Mouse (Mus musculus) lung, postnatal 25 days (tissue): ENCODE results near the gene Abcc6.
"Not testable (repeated sequence)": the region's sequence is repeated elsewhere in the genome, so short reads cannot be mapped to it uniquely, and the experiment has no call there.

Experiments used
- DNase-seq: peaks from one replicate; pipeline ENCODE4 v3.0.0; 2022; ENCODE audit warnings: low spot score

Gene Abcc6

DNA sequence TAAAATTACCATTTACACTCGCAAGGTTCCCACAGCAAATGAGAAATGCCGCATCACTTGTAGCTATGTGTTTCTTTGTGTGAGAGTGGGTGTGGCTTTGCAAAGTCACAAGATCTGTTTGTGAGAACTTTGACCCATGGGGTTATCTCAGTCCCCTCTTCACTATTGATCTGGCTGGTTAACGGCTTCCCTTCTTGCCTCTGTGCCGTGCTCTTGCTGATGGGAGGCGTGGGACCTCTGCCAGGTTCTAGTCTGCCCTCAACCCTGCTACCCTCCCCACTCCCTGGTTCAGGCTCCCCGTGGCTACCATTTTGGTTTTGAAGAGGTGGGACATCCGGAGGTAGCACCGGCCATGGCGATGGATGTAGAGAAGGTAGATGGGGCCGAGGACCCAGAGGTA is 1.4 kb downstream of the Abcc6 start:
- DNase-seq = no peak

DNA sequence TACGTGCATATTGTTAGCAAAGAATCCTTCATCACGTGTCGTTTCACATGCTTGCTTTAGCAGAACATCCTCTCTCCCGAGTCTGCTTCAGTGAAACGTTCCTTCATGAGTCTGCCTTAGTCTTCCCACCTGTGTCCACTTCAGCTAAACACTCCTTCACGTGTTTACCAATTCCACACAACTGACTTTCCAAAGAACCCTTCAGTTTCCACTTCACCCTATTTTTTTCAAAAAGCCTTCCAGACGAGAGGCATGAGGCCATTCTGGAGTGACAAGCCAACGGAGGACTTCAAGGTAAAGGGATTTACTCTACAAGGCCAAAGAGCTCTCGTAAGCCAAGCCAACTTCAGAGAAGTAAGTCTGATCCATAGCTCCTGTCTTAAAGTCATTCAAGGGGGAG is 4.7 kb downstream of the Abcc6 start:
- DNase-seq = peak; percentile 66

DNA sequence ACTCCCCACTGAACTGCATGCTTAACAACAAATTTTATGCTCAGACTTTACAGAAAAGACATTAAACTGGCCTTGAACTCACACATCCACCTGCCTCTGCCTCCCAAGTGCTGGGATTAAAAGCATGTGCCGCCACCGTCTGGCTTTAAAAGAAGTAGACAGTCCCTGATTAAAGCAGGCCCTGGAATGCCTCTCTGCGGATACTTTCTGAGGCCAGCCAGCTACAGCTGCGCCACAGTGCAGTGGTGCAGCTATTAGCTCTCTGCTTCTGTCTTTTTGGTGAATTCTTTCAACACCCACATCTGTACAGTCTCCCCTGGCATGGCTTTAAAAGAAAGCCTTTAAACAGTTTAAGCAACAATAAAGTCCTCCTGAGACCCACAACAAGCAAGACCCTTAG is 8.2 kb downstream of the Abcc6 start:
- no peak for DNase-seq

DNA sequence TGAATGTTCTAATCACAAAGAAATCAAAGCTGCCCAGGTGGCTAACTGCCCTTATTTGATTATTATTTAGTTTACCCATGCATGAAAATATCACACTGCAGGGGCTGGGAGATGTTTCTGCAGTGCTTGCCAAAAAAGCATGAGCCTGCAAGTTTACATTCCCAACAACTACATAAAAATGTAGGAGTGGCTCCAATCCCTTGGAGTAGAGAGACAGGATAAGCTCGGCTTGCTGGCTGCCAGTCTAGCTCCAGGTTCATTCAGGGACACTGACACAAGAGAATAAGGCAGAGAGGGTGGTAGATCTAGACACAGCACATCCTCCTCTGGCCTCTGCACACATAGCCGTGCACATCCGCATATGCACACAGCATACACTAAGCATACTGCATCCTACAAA is 10.5 kb downstream of the Abcc6 start:
- peak; percentile 6 for DNase-seq

DNA sequence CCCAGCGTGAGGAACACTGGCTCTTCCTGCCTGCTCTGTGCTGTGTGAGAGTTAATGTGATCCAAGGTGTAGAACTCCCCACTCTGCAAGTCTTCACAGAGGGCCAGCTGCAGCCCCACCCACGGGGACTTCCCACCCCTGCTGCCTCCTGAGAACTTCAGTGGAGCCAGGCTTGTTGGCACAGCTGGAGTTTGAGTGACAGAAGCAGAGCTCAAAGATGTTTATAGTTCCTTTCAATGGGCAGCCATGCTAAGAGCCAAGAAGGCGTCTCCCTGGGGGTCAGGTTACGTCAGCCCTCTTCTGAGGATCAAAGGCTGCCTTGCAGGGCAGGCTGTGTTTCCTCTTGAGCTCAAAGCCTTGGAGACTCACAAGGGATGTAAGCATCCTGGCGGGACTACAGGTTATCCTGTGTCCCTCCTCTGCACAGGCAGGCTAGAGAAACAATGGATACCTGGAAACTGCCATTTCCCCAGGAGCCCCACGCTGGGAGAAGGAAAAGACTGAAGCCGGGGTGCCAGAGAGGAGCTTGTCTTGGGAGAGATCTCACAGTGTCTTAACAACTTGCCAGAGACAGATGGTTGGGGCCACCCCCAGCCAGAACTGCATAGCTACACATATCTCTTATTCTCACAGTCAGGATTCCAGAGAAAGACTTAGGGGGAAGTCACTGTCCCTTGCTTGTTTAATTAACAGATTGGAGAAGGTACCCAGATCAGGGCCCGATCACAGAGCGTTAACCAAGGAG is 16.7 kb downstream of the Abcc6 start:
- peak; percentile 71 for DNase-seq

DNA sequence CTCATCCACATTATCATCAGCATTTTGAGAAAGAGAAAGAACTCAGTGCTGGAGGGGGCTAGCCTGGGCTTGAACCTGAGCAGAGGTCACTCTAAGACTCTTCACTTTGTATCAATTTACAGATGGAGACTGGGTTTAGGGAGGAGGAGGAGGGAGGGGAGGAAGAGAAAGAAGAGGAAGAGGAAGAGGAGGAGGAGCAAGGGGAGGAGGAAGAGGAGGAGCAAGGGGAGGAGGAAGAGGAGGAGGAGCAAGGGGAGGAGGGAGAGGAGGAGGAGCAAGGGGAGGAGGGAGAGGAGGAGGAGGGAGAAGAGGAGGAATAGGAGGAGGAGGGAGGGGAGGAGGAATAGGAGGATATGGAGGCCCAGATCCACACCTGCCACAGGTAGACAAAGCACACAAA is 18.0 kb downstream of the Abcc6 start:
- DNase-seq = no peak

DNA sequence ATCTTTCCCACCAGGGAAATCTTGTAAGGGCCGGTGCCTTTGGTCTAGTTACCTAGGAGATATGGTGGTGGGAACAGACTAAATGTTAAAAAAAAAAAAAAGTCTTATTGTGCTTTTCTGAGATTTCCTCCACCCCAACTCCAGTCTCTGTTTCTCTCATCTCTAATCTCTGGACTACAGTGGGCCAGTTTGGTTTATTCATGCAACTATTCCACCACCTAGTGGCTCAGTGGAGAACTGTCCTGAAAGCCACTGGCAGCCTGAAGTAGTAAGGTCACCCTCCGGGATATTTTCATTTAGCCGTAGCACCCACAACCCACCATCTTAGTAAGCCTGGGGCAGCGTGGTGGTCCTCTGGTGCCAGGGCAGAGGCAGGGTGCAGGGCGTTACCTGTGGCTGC is 20.5 kb downstream of the Abcc6 start:
- DNase-seq = peak; percentile 63

DNA sequence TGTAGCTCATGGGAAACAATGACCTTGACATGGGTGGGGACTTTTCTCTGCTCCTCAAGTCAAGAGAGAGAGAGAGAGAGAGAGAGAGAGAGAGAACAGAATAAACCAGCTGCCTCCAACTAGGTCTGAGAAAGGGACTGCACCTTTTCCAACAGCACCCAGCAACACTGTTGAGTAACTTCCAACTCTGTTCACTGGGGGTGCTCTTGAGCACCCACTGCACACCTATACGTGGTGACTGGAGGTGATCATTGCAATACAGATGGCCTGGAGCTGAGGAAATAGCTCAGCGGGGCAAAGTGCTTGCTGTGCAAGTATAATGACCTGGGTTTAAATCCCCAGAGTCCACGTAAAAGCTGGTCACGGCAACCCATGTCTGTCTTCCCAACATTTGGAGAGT is 27.4 kb downstream of the Abcc6 start:
- no peak for DNase-seq

DNA sequence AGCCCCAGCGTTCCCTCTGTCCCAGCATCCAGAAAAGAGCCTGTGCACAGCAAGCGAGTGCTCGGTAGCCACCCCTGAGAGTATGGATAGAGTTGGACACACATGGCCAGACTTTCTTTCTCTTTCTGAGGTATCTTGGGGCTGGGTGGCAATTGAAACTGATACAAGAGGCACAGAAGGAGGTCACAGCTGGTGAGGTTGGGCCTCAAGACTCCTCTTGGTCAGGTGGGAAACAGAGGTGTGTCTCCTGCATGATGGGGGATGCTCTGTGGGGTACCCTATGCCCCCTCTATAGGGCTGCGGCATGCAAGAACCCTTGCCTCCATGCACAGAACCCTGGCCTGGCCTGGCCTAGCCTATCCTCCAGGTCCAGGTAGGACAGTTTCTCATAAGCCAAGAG is 29.5 kb downstream of the Abcc6 start:
- DNase-seq = no peak

DNA sequence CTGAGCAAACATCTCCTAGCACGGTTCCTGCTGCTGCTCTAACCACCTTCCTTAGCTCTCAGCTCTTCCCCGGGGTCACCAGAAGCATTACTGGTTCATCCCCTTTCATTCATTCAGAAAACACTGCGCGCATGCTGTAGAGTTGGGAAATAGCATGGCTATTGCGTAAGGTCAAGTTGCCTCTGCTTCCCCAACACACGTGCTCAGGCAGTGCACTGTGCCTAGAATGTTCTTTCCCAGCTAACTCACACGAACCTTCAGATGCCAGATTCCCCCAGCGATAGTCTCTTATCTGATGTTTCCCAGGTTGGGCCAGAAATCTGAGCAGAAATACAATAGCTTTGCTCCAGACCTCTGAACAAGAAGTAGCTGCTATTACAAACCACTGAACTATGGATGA is 37.6 kb downstream of the Abcc6 start:
- DNase-seq = no peak

DNA sequence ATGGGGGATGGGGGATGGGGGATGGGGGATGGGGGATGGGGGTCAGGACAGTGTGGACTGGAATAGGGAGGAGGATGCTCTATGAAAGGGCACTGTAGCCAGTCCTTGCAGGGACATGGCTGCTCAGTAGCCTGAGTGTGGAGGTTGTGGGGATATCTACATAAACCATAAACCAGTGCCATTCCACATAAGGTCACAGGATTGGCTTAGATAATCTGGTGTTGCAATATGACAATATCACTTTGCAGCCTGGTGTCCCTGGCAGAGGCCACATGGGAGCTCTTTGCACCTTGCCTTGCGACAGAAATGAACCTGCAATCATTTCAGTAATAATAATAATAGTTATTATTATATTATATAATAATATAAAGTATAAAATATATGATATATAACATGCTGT is 41.8 kb downstream of the Abcc6 start:
- no peak for DNase-seq

DNA sequence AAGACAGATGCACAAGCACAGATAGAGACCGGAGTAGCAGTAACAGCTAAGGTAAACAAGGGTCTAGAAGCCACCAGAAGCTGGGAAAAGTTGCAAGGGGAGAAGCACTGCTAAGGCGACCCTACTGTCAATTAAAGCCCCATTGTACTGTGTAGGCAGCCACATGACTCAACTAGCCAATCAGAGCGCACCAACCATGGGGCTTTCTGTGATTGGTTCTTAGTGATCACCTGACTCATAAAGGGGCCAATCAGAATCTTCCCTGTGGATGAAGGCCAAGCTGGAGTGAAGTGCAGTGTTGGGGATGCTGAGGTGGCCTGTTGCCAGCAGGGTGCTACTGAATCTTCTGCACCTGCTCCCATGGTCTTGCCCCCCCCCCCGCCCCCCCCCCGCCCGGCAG is 43.2 kb downstream of the Abcc6 start:
- no peak for DNase-seq

DNA sequence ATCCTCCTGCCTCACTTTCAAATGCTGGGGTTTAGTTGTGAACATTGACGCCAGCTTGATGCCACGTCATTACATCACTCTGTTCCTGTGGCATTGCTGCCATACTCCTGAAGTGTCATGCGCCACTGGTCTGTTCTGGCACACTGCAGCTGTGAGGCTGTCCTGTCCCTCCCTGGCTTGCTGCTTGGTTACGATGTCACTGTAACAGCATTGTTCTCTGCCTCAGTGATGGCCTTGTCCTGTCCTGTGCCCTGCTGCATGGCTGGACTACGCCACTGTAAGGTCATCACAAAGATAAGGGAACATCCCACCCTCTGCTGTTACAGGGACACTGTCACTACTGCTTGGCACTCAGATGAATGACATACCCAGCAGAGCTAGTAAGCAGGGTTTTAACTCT is 48.5 kb downstream of the Abcc6 start:
- no peak for DNase-seq

DNA sequence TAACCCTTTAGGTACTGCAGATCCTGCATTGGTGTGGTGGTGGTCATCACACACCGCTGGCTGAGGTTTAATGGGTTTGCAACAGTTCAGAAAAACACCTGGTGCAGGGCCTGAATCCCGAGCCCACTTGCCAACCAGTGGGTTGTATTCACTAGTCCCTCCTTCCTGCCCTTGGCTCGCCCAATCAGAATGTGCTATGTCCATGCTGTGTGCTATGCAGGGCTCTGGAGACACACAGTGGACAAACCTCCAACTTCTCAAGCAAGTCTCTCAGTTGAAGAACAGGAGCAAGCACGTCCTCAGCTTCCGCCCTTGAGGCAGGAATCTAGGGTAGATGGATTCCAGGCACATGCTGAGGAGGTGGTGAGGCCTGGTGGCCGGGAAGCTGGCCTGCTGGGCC is 55.6 kb downstream of the Abcc6 start:
- DNase-seq = no peak

DNA sequence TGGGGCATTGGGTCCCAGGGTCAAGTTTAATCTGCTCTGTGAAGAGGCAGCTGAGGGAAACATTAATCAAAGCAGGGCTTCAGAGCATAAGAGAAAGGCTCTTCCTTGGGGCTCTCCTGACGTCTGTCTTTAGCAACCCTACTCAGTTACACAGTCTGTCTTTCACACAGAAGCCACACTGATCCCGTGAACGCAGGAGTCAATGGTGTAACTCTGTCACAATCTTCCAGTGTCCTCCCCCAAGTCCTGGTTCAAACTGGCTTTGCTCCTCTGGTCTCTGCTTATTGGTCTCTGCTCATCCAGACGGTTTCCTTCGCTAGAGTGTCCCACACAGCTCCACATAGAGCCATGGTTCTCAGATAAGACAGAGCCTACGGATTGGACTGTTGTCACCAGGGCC is 56.0 kb downstream of the Abcc6 start:
- DNase-seq = no peak

DNA sequence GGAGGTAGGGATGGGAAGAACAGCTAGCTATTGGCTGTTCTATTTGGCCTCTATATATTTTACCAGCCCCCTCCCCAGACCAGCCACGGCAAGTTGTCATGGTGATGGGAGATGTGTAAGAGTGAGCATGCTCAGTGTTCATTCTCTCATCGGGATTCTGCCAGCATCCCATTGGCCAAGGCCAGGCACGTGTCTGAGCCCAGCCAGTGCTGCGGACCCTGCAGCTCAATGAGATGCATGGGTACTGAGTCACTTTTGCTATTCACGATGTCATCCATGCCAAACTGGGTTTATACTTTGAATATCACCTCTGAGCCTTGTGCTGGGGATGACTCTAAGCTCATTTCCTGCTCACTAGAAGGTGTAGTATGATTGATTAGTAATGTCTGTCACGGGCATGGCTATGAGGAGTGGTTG is 56.8 kb downstream of the Abcc6 start:
- no peak for DNase-seq

DNA sequence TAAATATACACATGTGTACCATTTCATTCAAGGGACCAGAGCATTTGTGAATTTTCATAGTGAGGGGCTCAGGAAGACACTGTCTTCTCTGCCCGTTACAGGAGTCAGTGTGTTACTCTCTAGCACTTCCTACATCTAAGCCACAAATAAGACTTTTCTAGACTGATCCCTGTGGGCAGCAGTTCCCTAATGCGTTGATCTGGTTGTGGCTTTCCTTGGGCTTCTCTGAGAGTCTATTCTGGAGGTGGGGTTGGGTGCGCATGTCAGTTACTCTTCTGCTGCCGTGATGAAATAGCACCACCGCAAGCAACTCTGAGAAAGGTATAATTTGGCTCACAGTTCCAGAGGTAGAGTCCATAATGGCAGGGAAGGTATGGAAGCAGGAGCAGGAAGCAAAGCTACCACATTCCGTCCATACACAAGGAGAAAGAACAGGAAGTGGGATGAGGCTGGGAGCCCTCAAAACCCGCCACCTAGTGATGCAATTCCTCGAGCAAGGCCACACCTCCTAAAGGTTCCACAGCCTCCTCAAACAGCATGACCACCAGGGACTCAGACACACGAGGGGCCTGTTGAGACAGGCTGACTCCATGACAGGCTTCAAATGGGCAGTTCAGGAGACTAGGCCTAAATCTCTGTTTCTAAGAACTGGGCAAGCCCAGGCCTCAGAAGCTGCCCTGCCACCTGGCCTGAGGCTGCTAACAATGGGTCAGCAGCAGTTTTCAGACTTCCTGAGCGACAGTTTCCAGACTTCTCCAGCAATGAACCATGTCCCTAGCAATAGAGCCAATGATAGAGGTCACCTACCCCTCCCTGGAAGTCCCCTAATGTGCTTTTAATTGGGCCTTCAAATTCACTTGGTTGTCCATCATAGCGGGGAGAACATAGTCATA is 58.0 kb downstream of the Abcc6 start:
- DNase-seq = no peak

DNA sequence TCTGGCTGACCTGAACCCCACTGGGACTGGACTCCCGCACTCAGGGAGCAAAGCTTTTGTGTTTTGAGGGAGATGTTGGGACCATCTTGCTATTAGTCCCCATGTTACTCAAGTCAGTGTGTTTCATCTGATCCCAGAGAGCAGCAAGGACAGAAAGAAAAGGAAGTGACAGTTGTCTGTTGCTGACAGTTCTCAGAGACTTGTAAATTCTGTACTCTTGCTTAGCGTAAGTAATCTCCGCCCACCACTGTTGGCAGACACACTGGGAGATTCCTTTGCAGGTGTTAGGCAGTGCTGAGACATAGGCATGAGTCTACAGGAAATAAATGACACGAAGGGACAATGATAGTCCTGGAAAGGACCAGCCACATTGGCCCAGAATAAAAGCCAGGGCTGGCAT is 73.5 kb downstream of the Abcc6 start:
- DNase-seq = no peak

DNA sequence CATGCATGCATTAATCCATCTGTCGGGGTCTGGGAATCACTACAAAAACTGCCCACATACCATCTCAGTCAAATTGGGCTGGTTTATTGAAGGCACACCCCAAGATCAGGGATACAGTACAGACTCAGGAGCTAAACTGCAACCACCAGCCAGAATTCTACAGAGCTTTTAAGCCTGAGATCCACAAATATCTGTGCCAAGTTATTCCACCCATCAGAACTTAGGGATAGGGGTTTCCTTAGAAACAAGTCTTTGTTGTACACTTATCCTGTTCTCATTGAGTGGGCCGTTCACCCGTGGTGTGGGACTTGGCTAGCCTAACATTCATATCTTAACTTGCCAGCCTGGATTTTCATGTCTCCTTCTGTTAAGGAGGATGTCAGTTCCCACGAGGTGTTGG is 81.0 kb downstream of the Abcc6 start:
- no peak for DNase-seq

DNA sequence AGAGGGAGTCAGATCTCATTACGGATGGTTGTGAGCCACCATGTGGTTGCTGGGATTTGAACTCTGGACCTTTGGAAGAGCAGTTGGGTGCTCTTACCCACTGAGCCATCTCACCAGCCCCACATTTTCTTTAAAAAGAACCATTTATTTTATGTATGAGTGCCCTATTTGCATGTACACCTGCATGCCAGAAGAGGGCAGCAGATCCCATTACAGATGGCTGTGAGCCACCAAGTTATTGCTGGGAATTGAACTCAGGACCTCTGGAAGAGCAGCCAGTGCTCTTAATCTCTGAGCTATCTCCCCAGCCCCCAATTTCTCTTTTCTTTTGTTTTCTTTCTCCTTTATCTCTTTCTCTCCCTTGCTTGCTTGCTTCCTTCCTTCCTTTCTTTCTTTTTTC is 86.8 kb downstream of the Abcc6 start:
- DNase-seq = not testable (repeated sequence)

DNA sequence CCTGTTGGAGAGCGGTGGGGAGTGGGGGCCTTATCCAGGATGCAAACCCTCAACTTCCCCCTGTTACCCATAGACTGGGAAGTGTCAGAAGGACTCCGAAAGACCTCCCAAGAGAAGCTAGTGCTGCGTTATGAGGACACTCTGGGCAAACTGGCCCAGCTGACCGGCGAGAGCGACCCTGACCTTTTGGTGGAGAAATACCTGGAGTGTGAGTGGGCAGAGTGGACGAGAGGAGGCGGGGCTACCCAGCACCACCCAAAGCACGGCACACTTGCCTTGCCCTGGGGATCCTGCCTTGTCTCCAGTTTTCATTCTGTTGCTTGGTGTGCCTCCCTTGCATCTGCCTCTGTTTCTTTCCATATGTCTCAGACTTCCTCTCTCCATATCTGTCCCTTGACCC is 88.1 kb downstream of the Abcc6 start:
- DNase-seq = no peak

DNA sequence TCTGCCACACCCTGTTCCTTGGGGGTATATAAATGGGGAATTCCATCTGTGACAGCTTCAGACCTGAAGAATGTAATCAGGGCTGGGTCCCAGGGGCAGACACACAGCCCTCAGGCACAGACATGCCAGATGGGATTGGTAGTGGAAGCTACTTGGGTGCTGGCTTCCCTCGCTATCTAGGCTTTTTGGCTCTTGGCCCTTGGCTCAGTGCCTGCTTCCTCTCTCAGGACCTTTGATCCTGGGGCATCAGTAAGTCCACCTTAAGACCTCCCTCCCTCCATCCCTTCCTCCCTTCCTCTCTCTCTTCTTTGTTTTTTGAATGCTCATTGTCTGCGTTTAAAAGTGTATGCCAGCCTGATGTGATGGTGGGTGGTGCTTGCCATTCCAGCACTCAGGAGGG is 90.3 kb downstream of the Abcc6 start:
- no peak for DNase-seq

DNA sequence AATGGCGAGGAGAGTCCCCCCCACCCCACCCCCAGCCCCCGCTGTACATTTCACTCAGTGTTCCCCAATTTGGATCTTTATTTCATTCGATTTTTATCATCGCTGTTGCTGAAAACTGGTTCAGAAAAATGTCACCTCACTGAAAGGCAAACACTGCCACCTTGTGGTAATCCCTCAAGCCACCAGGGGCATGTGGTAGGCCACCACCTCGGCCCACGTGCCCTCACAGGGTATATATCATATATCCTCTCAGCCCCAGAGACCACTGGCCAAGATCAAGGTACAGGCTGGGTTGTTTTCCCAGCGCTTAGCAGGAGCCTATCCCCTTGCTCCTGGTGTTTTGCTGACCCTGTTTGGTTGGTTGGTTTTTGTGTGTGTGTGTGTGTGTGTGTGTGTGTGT is 95.0 kb downstream of the Abcc6 start:
- DNase-seq = peak; percentile 75

DNA sequence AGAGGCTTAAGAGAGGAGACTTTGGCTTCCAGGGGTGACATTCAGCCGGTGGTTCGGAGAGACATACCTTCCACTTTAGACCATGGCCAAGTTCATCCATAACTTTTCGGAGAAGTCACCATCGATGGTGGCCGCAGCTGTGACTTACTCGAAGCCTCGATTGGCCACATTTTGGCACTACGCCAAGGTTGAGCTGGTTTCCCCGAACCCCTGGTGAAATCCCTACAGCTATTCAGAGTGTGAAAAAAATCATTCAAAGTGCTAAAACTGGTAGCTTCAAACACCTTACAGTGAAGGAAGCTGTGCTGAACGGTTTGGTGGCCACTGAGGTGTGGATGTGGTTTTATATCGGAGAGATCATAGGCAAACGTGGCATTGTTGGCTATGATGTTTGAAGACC is 96.3 kb downstream of the Abcc6 start:
- not testable (repeated sequence) for DNase-seq
